Mouse (Mus musculus): Measurements from ENCODE around the gene Syde1.

GRCm38 (mm10) chr10:78565070-78565469, 26.7 kb downstream of the Syde1 start:
- TF ChIP-seq TAL1 (IDR thresholded peaks at IDR 0.05; ENCODE audit: low read length) (no peak), GATA1 (IDR thresholded peaks at IDR 0.05; ENCODE audit: low read length) (no peak)

Measured in erythroblast, embryonic 14.5 days (primary cell).